Mouse (Mus musculus): ENCODE data around the gene Jmjd8. TPM values are rescaled to one million over a fixed set of nuclear protein-coding genes. Genes with fewer than 3 reads are reported as not detected.

The Jmjd8 gene
- total and polyA plus RNA-seq, 3 experiments: 32.7 to 47.2 (median 36.9) TPM

GRCm38 (mm10) chr17:25831451-25832281 is 3.0 kb downstream of the Jmjd8 start:
- Histone ChIP-seq H3K4me1 (ENCODE audit: control insufficient read depth, insufficient read depth, low read length) (peaks cover 23% of the 10 kb centered on the region), H3K9ac (ENCODE audit: low read depth, low read length) (peak overlapping the region; percentile 85), H3K27ac (peak overlapping the region; percentile 100), H3K79me2 (replicated peaks; ENCODE audit: control insufficient read depth, insufficient read depth, low read length) (peaks cover 2% of the 10 kb centered on the region), H3K27me3 (ENCODE audit: control insufficient read depth, insufficient read depth, low read length) (no peaks in the 10 kb centered on the region), H3K36me3 (ENCODE audit: control insufficient read depth, insufficient read depth, low read length) (no peaks in the 10 kb centered on the region; the same call in 1 of the 2 replicates), H3K4me3 (peak overlapping the region; percentile 85)
- 0 out of 2 replicates have a peak, but pooled peaks have one; percentile 10 for TF ChIP-seq POLR2A (IDR thresholded peaks at IDR 0.05; ENCODE audit: insufficient read depth, low read depth, low read length)
- TF ChIP-seq CTCF (IDR thresholded peaks at IDR 0.05): no peak
- 28% methylated on average over 21 of the region's 21 CpGs for WGBS
- no peak for DNase-seq
- intact Hi-C loops (cut with DNase I): loop anchor here (5.0 kb wide), 1 partner anchor 36 kb away; the partner anchor contains the start of gene Mcrip2

- DNase-seq: peak; percentile 100
- TF ChIP-seq CTCF (IDR thresholded peaks at IDR 0.05): no peak
- TF ChIP-seq POLR2A (IDR thresholded peaks at IDR 0.05; ENCODE audit: insufficient read depth, low read depth, low read length): peak; percentile 83; the same call in 1 of the 2 replicates
- 0 out of 2 replicates have a peak, but pooled peaks have one; percentile 8 for TF ChIP-seq EP300 (IDR thresholded peaks at IDR 0.05; ENCODE audit: insufficient read depth, low read depth, low read length)
- H3K27me3 ChIP-seq (ENCODE audit: control insufficient read depth, insufficient read depth, low read length): no peaks in the 10 kb centered on the region
- H3K9ac ChIP-seq (ENCODE audit: low read depth, low read length): peak overlapping the region; percentile 85
- H3K4me1 ChIP-seq (ENCODE audit: control insufficient read depth, insufficient read depth, low read length): peaks cover 26% of the 10 kb centered on the region
- no peaks in the 10 kb centered on the region; the same call in 1 of the 2 replicates for H3K36me3 ChIP-seq (ENCODE audit: control insufficient read depth, insufficient read depth, low read length)
- under 1% methylated on average over 77 of the region's 77 CpGs for WGBS
- peak overlapping the region; percentile 85 for H3K4me3 ChIP-seq
- intact Hi-C loops (cut with DNase I): loop anchor here (5.0 kb wide), 1 partner anchor 35 kb away; the partner anchor contains the start of gene Mcrip2
- H3K27ac ChIP-seq: peak overlapping the region; percentile 100
- H3K79me2 ChIP-seq (replicated peaks; ENCODE audit: control insufficient read depth, insufficient read depth, low read length): peaks cover 2% of the 10 kb centered on the region
These were observed 4.0 kb downstream of the Jmjd8 start for GRCm38 (mm10) chr17:25832436-25833290.

GRCm38 (mm10) chr17:25833291-25833663 is 4.6 kb downstream of the Jmjd8 start, which contains the start of gene Stub1:
TSS of gene Stub1 (minus strand) at chr17:25833404.
- under 1% methylated on average over 24 of the region's 24 CpGs for WGBS
- TF ChIP-seq POLR2A (IDR thresholded peaks at IDR 0.05; ENCODE audit: insufficient read depth, low read depth, low read length) (no peak; the same call in none of the 2 replicates), EP300 (IDR thresholded peaks at IDR 0.05; ENCODE audit: insufficient read depth, low read depth, low read length) (no peak), CTCF (IDR thresholded peaks at IDR 0.05) (no peak)
- H3K4me3 ChIP-seq: peak within 1 kb of the TSS; percentile 85
- H3K27ac ChIP-seq: peak within 1 kb of the TSS; percentile 100
- no peaks in the 10 kb centered on the region; the same call in 1 of the 2 replicates for H3K36me3 ChIP-seq (ENCODE audit: control insufficient read depth, insufficient read depth, low read length)
- H3K27me3 ChIP-seq (ENCODE audit: control insufficient read depth, insufficient read depth, low read length): no peaks in the 10 kb centered on the region
- intact Hi-C loops (cut with DNase I): loop anchor here (5.0 kb wide), 1 partner anchor 34 kb away; the partner anchor contains the start of gene Mcrip2
- peak within 1 kb of the TSS; percentile 85 for H3K9ac ChIP-seq (ENCODE audit: low read depth, low read length)
- H3K4me1 ChIP-seq (ENCODE audit: control insufficient read depth, insufficient read depth, low read length): peaks cover 28% of the 10 kb centered on the region
- DNase-seq: peak; percentile 93 to 94
- peaks cover 2% of the 10 kb centered on the region for H3K79me2 ChIP-seq (replicated peaks; ENCODE audit: control insufficient read depth, insufficient read depth, low read length)

- Histone ChIP-seq H3K27ac (peak overlapping the region; percentile 100), H3K4me3 (peak overlapping the region; percentile 85), H3K4me1 (ENCODE audit: control insufficient read depth, insufficient read depth, low read length) (peaks cover 26% of the 10 kb centered on the region), H3K79me2 (replicated peaks; ENCODE audit: control insufficient read depth, insufficient read depth, low read length) (peaks cover 2% of the 10 kb centered on the region), H3K27me3 (ENCODE audit: control insufficient read depth, insufficient read depth, low read length) (no peaks in the 10 kb centered on the region), H3K9ac (ENCODE audit: low read depth, low read length) (peak overlapping the region; percentile 84), H3K36me3 (ENCODE audit: control insufficient read depth, insufficient read depth, low read length) (no peaks in the 10 kb centered on the region; the same call in 1 of the 2 replicates)
- intact Hi-C loops (cut with DNase I): loop anchor here (5.0 kb wide), 1 partner anchor 33 kb away; the partner anchor contains the start of gene Mcrip2
- WGBS: 10% methylated on average over 6 of the region's 6 CpGs
- peak; percentile 40 to 56 for DNase-seq
- TF ChIP-seq POLR2A (IDR thresholded peaks at IDR 0.05; ENCODE audit: insufficient read depth, low read depth, low read length) (no peak), CTCF (IDR thresholded peaks at IDR 0.05) (no peak), EP300 (IDR thresholded peaks at IDR 0.05; ENCODE audit: insufficient read depth, low read depth, low read length) (no peak)
These were observed 5.4 kb downstream of the Jmjd8 start for GRCm38 (mm10) chr17:25833961-25834594.

Data from heart, adult 2 months (tissue).